Mouse (Mus musculus): Measurements from ENCODE around the gene Mogs. TPM values are rescaled to one million over a fixed set of nuclear protein-coding genes. Genes with fewer than 3 reads are reported as not detected.

The Mogs gene
- polyA plus RNA-seq (2014; fragmentation: Nextera tagmentation; extraction: Ambion mirVana), result 21.9 and 25.3 TPM in 2 replicates

DNA sequence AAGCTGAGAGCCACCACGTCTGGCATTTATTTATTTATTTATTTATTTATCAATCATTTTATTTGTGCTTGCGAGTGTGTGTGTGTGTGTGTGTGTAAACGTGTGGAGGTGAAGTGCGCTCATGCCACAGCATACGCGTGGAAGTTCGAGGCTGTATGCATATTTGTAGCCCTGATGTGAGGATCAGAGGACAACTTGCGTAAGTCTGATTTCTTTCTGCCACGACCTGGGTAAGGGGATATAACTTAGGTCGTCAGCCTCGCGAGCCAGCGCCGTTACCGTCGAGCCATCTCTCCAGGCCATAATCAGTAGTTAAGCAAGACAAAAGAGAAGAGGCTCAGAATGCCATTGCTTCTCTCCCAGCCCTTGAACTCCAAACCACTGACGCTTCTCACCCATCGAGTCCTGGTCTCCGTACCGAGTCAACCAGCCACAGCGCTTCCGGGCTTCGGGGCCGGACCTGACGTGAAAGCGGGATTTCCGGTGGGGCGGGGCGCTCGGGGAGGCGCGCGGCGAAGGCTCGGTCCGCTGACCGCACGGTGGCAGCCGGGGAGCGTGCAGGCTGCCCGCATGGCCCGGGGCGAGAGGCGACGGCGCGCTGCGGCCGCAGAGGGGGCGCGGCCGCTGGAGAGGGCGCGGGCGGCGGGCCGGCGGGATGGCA is at the start of gene Mogs:
Gene Mogs, plus strand, starts transcription at position 486 of the 661 bp plus-strand sequence.
- H3K4me1 ChIP-seq (ENCODE audit: control insufficient read depth, insufficient read depth, low read length), result peaks cover 22% of the 10 kb centered on the region

DNA sequence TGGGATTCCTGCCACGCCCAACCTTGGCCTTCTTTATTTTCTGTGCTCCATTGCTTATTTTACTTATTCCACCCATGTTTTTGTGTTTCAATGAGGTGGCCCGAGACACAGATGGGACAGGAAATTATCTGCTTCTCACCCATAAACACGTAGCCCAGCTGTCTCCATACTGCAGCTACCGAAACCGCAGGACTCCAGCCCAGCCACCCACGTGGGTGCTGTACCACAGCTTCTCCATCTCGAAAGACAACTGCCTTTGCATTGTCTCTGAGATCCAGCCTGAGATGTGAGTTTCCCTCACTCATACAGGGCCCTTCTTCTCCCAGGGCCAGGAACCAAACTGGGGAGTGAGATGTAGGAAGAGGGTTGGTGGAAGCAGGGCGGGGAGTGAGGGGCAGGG is 49.3 kb upstream of the Mogs start:
- WGBS, result 54% methylated on average over 8 of the region's 8 CpGs
- no peak overlapping the region for H3K4me3 ChIP-seq (ENCODE audit: low read depth, low read length)
- no peaks in the 10 kb centered on the region for H3K36me3 ChIP-seq (ENCODE audit: control insufficient read depth, insufficient read depth, low read length)
- H3K9me3 ChIP-seq (ENCODE audit: control insufficient read depth, low read length), result no peaks in the 10 kb centered on the region
- no peaks in the 10 kb centered on the region for H3K4me1 ChIP-seq (ENCODE audit: control insufficient read depth, insufficient read depth, low read length)
- peaks cover 70% of the 10 kb centered on the region for H3K27me3 ChIP-seq (ENCODE audit: control insufficient read depth, insufficient read depth, low read length)
- H3K4me2 ChIP-seq (ENCODE audit: low read depth, low read length), result no peak overlapping the region
- no peak overlapping the region for H3K27ac ChIP-seq (ENCODE audit: low read depth, low read length)
- ATAC-seq (ENCODE audit: low read depth), result no peak
- no peak overlapping the region for H3K9ac ChIP-seq (replicated peaks; ENCODE audit: low read depth, low read length)

More for the DNA sequence above, at the start of gene Mogs:
- H3K4me2 ChIP-seq (ENCODE audit: low read depth, low read length), result peak within 1 kb of the TSS; percentile 67
- under 1% methylated on average over 56 of the region's 58 CpGs for WGBS
- peak; percentile 84 for ATAC-seq (ENCODE audit: low read depth)
- no peaks in the 10 kb centered on the region for H3K27me3 ChIP-seq (ENCODE audit: control insufficient read depth, insufficient read depth, low read length)
- H3K27ac ChIP-seq (ENCODE audit: low read depth, low read length), result peak within 1 kb of the TSS; percentile 80
- H3K36me3 ChIP-seq (ENCODE audit: control insufficient read depth, insufficient read depth, low read length), result peaks cover 18% of the 10 kb centered on the region
- H3K9me3 ChIP-seq (ENCODE audit: control insufficient read depth, low read length), result no peaks in the 10 kb centered on the region
- H3K4me3 ChIP-seq (ENCODE audit: low read depth, low read length), result peak within 1 kb of the TSS; percentile 77
- H3K9ac ChIP-seq (replicated peaks; ENCODE audit: low read depth, low read length), result peak within 1 kb of the TSS; percentile 90

DNA sequence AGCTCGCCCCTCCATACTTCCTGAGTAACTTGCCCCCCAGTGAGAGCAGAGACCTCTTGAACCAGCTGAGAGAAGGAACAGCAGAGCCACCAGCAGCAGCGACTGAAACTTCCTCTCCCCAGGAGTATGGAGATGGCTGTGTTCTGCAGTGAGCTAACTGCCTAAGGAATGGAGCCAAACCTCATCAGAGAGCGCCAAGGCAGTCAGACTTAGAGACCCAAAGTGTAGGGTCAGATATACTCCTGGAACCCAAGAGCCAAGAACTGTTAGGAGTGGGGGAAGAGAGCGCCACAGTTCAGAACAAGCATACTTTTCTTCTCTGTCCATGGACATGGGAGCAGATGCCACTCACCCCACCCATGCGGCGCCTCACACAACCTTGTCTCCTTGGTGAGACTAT is 48.9 kb upstream of the Mogs start:
- no peak for ATAC-seq (ENCODE audit: low read depth)
- H3K4me3 ChIP-seq (ENCODE audit: low read depth, low read length), result no peak overlapping the region
- WGBS, result 45% methylated on average over 6 of the region's 6 CpGs
- H3K9me3 ChIP-seq (ENCODE audit: control insufficient read depth, low read length), result no peaks in the 10 kb centered on the region
- H3K27me3 ChIP-seq (ENCODE audit: control insufficient read depth, insufficient read depth, low read length), result peaks cover 74% of the 10 kb centered on the region
- no peak overlapping the region for H3K9ac ChIP-seq (replicated peaks; ENCODE audit: low read depth, low read length)
- H3K4me1 ChIP-seq (ENCODE audit: control insufficient read depth, insufficient read depth, low read length), result no peaks in the 10 kb centered on the region
- H3K4me2 ChIP-seq (ENCODE audit: low read depth, low read length), result no peak overlapping the region
- H3K27ac ChIP-seq (ENCODE audit: low read depth, low read length), result no peak overlapping the region
- no peaks in the 10 kb centered on the region for H3K36me3 ChIP-seq (ENCODE audit: control insufficient read depth, insufficient read depth, low read length)

DNA sequence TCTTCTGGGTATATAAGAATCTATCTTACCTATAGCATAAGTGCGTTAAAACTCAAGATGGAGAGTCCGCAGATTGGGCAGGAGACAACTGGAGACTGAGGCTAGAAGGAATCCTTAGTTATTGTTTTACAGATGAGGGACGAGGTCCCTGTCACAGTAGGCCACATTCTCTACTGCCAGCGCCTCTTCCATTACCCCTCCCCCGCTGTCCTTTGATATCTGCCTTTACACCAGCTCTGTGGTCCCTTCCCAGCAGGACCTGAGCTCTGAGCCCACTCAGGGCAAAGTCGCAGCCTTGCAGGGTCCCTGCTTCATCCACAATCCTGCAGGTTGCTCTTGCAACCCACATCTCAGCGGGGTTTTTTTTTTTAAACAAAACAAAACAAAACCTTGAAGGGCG is 47.1 kb upstream of the Mogs start:
- H3K4me1 ChIP-seq (ENCODE audit: control insufficient read depth, insufficient read depth, low read length), result no peaks in the 10 kb centered on the region
- no peak overlapping the region for H3K4me3 ChIP-seq (ENCODE audit: low read depth, low read length)
- no peak for ATAC-seq (ENCODE audit: low read depth)

DNA sequence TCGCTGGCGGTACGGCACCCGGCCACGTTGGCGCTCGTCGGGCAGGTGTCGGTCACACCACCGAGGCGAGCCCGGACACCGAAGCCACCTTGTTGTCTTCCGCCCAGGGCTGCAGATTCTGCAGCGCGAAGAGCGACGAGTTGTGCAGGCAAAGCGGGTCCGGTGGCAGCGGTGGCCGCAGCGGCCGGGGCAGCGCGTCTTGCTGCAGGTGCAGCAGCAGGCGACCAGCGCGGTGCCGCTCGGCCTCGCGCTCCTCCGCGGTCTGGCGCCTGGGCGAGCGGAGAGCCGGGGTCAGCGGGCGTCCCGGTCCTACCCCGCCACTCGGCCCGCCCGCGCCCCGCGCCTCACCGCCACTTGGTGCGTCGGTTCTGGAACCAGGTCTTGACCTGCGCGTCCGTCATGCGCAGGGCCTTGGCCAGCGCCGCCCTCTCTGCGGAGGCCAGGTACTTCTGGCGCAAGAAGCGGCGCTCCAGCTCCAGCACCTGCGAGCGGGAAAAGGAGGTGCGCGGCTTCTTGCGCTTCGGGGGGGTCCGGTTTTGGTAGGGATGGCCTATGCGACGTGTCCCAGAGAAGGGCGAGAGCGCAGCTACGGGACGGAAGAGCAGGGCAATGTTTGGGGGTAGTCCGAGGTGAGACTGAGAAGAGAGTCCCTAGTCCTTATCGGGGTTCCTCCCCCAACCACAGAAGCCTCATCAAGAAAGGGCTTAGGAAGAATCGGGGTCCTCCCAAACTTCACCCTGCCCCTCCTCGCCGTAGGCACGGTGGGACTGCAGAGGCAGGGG is 46.4 kb upstream of the Mogs start:
- Histone ChIP-seq H3K9me3 (ENCODE audit: control insufficient read depth, low read length) (no peaks in the 10 kb centered on the region), H3K27me3 (ENCODE audit: control insufficient read depth, insufficient read depth, low read length) (peaks cover 75% of the 10 kb centered on the region), H3K4me3 (ENCODE audit: low read depth, low read length) (peak overlapping the region; percentile 20; the same call in 1 of the 2 replicates), H3K27ac (ENCODE audit: low read depth, low read length) (no peak overlapping the region), H3K9ac (replicated peaks; ENCODE audit: low read depth, low read length) (no peak overlapping the region), H3K4me1 (ENCODE audit: control insufficient read depth, insufficient read depth, low read length) (no peaks in the 10 kb centered on the region), H3K36me3 (ENCODE audit: control insufficient read depth, insufficient read depth, low read length) (no peaks in the 10 kb centered on the region), H3K4me2 (ENCODE audit: low read depth, low read length) (peak overlapping the region; percentile 31)
- ATAC-seq (ENCODE audit: low read depth), result no peak
- under 1% methylated on average over 81 of the region's 81 CpGs for WGBS

More for the DNA sequence above, 47.1 kb upstream of the Mogs start:
- H3K9me3 ChIP-seq (ENCODE audit: control insufficient read depth, low read length), result no peaks in the 10 kb centered on the region
- H3K36me3 ChIP-seq (ENCODE audit: control insufficient read depth, insufficient read depth, low read length), result no peaks in the 10 kb centered on the region
- H3K27me3 ChIP-seq (ENCODE audit: control insufficient read depth, insufficient read depth, low read length), result peaks cover 77% of the 10 kb centered on the region
- no peak overlapping the region for H3K27ac ChIP-seq (ENCODE audit: low read depth, low read length)
- 5% methylated on average over 8 of the region's 8 CpGs for WGBS
- no peak overlapping the region for H3K4me2 ChIP-seq (ENCODE audit: low read depth, low read length)
- H3K9ac ChIP-seq (replicated peaks; ENCODE audit: low read depth, low read length), result no peak overlapping the region

DNA sequence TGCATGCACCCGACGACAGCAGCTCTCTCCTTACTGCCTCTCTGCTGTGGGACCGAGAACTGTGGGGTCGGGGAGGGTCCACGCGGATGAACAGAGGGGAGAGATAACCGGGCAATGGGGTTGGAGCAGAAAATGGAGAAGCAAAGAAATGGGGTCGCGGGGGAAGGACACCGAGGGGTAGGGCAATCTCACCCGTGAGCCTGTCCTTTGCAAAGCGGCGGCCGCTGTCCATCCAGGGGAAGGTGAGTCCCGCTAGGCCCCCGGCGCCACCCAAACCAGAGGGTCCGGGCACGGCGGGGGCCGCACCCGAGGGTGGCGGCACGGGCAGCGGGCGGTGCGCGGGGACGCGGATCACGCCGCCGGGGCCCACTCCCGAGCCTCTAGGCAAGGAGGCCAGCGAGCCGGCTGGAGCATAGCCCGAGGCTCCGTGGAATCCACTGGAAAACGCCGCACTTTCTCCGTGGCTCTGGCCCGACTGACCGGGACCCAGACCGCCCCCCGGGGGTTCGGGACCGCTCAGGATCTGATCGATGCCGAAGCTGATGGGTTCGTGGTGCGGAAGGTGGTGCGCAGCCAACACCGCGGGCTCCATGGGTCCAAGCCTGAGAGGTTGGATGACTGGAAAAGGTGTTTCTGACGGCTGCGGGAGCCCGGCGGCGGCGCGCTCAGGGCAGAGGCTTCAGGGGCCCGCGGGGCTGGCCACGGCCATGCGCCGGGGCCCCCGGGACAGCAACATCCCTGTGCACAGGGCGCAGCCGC is 45.6 kb upstream of the Mogs start:
- H3K36me3 ChIP-seq (ENCODE audit: control insufficient read depth, insufficient read depth, low read length), result no peaks in the 10 kb centered on the region
- H3K4me2 ChIP-seq (ENCODE audit: low read depth, low read length), result no peak overlapping the region
- no peak overlapping the region; the same call in 1 of the 2 replicates for H3K9ac ChIP-seq (replicated peaks; ENCODE audit: low read depth, low read length)
- H3K27ac ChIP-seq (ENCODE audit: low read depth, low read length), result no peak overlapping the region
- ATAC-seq (ENCODE audit: low read depth), result peak; percentile 38; the same call in 1 of the 2 replicates
- peak overlapping the region; percentile 20 for H3K4me3 ChIP-seq (ENCODE audit: low read depth, low read length)
- no peaks in the 10 kb centered on the region for H3K9me3 ChIP-seq (ENCODE audit: control insufficient read depth, low read length)
- peaks cover 71% of the 10 kb centered on the region for H3K27me3 ChIP-seq (ENCODE audit: control insufficient read depth, insufficient read depth, low read length)
- under 1% methylated on average over 69 of the region's 69 CpGs for WGBS
- no peaks in the 10 kb centered on the region for H3K4me1 ChIP-seq (ENCODE audit: control insufficient read depth, insufficient read depth, low read length)

DNA sequence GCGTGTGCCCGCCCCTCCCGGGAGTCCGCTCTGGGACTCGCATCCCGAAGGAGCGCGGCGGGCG is 45.2 kb upstream of the Mogs start, which contains the start of gene Tlx2:
Gene Tlx2, minus strand, starts transcription at position 47 of the 64 bp plus-strand sequence.
- no peak within 1 kb of the TSS for H3K27ac ChIP-seq (ENCODE audit: low read depth, low read length)
- ATAC-seq (ENCODE audit: low read depth), result no peak
- no peaks in the 10 kb centered on the region for H3K36me3 ChIP-seq (ENCODE audit: control insufficient read depth, insufficient read depth, low read length)
- H3K4me1 ChIP-seq (ENCODE audit: control insufficient read depth, insufficient read depth, low read length), result no peaks in the 10 kb centered on the region
- no peak within 1 kb of the TSS; the same call in 1 of the 2 replicates for H3K9ac ChIP-seq (replicated peaks; ENCODE audit: low read depth, low read length)
- H3K4me2 ChIP-seq (ENCODE audit: low read depth, low read length), result peak within 1 kb of the TSS; percentile 31
- peaks cover 74% of the 10 kb centered on the region for H3K27me3 ChIP-seq (ENCODE audit: control insufficient read depth, insufficient read depth, low read length)
- H3K9me3 ChIP-seq (ENCODE audit: control insufficient read depth, low read length), result no peaks in the 10 kb centered on the region
- peak within 1 kb of the TSS; percentile 20 for H3K4me3 ChIP-seq (ENCODE audit: low read depth, low read length)
- 2% methylated on average over 10 of the region's 10 CpGs for WGBS

DNA sequence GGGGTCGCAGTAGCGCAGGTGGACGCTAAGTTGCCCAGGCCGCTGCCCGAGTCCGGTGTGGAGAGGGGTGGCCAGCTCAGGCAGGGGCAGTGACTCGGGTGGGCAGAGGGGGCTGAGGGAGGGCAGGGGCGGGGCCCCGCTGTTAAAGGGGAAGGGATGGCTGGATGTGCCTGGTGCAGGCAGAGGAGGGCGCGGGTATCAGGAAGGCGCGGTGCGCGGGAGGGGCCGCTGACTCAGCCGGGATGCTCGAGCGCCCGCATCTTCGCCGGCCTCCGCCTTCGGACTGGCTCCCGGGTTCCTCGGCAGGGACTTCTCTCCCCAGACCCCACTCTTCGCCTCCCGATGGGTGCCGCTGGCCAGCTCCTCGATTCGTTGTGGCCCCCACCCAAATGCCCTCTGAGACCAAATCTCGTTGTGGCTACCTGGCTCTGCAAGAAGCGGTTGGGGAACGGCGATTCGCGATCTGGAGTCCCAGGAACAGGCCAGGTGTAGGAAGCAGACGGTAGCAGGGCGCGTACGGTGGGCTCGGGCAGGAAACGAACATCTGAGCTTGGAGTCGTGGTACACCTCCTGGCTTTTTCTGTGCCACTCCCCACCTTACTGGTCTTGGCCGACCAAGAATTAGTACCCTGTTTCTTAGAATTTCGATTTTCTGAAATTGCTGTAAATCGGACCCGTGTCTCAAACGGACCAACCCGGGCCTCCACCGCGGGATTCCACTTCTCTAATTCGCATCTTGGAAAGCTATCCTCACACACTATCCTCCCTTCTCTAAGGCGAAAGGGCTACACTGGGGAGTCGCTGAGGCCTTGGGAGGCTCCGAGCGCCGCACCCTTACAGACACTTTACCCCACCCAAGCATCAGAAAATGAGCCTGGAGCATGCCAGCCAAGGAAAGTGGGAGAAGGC is 44.7 kb upstream of the Mogs start:
- ATAC-seq (ENCODE audit: low read depth), result 0 out of 2 replicates have a peak, but pooled peaks have one; percentile 4
- no peak overlapping the region for H3K4me2 ChIP-seq (ENCODE audit: low read depth, low read length)
- H3K27ac ChIP-seq (ENCODE audit: low read depth, low read length), result no peak overlapping the region
- peak overlapping the region; percentile 20 for H3K4me3 ChIP-seq (ENCODE audit: low read depth, low read length)
- H3K36me3 ChIP-seq (ENCODE audit: control insufficient read depth, insufficient read depth, low read length), result no peaks in the 10 kb centered on the region
- no peaks in the 10 kb centered on the region for H3K4me1 ChIP-seq (ENCODE audit: control insufficient read depth, insufficient read depth, low read length)
- no peaks in the 10 kb centered on the region for H3K9me3 ChIP-seq (ENCODE audit: control insufficient read depth, low read length)
- no peak overlapping the region; the same call in 1 of the 2 replicates for H3K9ac ChIP-seq (replicated peaks; ENCODE audit: low read depth, low read length)
- WGBS, result under 1% methylated on average over 44 of the region's 58 CpGs
- peaks cover 71% of the 10 kb centered on the region for H3K27me3 ChIP-seq (ENCODE audit: control insufficient read depth, insufficient read depth, low read length)
